Mouse (Mus musculus): ENCODE data around the gene Msi1. TPM values are rescaled to one million over a fixed set of nuclear protein-coding genes. Genes with fewer than 3 reads are reported as not detected.

The Msi1 gene
- polyA plus RNA-seq, 2 experiments from 2014 or later, result not detected

DNA sequence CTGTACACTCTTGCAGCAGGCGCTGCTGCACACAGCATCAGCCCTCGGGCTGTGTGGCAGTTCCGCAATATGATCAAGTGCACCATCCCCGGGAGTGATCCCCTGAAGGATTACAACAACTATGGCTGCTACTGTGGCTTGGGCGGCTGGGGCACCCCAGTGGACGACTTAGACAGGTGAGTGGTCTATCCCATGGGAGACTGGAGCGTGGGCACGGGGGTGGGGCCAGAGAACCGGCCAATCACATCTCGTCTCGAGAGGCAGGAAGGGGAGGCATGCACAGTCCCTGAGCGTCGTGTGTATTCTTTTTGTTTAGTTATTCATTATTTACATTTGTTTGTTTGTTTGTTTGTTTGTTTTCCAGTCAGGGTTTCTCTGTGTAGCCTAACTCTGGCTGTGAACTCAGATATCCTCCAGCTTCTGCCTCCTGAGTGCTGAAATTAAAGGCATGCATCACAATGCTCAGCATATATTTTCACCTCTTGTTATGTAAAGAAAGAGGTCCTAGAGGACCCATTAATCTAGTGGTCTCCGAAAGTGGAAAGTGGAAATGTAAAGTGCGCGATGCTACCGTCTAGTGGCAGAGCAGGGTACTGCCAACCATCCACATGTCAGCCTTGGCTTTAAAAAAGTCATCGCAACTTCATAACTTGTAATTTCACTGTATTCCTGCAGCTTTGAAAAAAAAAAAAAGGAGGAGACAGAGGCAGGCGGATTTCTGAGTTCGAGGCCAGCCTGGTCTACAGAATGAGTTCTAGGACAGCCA is 41.5 kb downstream of the Msi1 start:
- ATAC-seq, result no peak

GRCm38 (mm10) chr5:115473191-115473590 is 43.8 kb downstream of the Msi1 start:
- no peak for ATAC-seq

- peak; percentile 66 for ATAC-seq
Measured at GRCm38 (mm10) chr5:115474174-115474828, 44.9 kb downstream of the Msi1 start.

DNA sequence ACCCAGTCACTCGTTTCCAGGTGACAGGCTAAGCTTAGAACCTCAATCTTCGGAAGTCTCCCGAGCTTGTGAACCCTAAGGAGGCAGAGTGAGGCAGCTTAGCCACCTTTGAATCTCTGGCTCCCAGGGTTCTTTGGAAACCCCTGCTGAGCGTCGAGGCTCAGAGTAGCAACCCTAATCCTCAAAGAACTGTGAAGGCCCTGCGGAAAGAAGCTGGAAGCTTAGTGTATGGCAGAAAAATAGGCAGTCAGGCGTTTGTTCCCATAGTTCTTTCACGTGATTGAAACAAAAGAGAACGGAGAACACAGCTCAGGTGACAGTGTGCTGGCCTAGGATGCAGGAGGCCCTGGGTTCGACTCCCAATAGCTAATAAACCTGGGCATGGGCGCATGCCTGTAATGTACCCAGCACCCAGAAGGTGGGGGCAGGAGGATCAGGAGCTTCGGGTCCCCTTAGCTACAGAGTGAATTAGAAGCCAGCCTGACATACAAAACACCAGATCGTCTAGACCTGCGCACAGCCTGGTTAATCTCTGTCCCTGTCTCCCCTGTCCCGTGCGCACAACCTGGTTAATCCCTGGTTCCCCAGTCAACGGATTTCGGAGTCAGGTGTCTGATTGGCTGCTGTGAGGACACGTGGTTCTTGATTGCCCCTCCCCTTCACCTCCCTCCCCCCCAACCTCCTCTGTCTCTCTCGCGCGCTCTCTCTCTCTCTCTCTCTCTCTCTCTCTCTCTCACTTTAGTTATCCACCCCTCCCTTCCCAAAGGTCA is 46.1 kb downstream of the Msi1 start:
- no peak for ATAC-seq

GRCm38 (mm10) chr5:115476107-115476727 is 46.8 kb downstream of the Msi1 start:
- ATAC-seq, result no peak

- ATAC-seq, result no peak
Measured at GRCm38 (mm10) chr5:115479561-115479960, 50.2 kb downstream of the Msi1 start.

DNA sequence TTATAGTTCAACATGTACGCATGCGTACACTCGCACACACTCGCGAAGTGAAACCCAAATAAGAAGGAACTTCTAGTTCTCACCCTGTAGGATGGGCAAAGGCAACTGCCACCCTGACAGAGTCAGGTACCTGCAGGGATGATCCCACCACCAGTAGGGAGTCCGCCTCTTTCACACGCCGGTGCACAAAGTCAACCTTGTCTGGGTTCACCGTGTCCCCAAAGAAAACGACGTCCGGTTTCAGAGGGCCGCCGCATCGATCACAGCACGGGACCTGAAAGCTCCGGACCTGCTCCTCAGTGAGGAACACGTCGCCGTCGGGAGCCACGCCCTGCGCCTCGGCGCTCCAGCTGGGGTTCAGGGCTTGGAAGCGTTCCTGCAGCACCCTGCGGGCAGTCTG is 50.7 kb downstream of the Msi1 start:
- no peak for ATAC-seq

DNA sequence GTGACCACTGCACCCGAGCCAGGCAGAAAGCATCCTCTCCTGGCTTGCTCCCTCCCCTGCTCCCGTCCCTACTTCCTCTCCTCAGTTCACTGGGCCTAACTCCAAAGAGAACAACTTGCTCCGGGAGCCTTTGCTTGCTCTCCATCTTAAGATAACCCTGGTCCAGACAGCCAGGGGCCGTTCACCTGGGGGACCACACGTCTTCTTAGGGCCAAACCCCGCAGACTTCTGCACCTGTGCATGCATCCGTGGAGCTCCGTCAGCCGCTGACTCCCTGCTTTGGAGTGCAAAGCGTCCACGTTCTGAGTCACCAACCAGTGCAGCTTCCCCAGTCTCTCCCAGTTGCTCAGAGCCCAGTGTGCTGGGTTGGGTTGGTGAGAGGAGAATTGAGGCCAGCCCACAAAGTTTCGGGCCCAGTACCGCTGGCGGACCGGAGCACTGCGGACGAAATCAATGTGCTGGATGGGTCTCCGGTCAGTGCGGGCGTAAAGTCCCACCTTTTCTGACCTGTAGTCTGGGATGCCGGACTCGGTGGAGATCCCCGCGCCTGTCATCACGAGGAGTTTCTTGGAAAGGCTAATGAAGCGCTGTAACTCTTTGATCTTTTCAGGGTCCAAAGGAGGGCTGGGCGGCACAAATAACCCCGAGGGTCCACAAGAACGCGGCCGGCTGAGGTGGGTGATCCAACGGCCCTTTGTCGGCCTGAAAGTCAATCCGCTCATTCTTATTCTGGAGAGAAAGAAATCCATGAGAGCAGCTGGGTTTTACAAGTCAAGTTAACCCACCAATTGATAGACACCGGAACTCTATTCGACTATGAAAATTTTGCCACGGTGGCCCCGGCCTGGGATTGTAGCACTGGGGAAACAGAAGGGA is 53.2 kb downstream of the Msi1 start:
- no peak for ATAC-seq

DNA sequence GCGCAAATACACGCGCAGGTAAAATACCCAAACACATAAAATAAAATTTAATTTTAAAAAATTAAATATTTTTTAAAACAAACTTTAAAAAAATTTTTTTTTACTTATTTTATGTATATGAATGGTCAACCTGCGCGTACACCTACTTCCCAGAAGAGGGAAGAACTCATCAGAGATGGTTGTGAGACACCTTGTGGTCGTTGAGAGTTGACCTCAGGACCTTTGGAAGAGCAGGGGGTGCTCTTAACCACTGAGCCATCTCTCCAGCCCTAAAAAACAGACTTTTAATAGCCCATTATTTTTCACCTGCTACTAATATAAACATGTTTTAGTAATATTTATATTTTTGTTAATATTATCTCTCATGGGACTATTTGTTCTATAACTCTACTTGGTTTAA is 54.0 kb downstream of the Msi1 start:
- no peak for ATAC-seq

- ATAC-seq, result peak; percentile 92
Measured at GRCm38 (mm10) chr5:115483947-115484920, 54.8 kb downstream of the Msi1 start, which contains the start of gene Sirt4. Gene Sirt4, minus strand, starts transcription at chr5:115484725.

DNA sequence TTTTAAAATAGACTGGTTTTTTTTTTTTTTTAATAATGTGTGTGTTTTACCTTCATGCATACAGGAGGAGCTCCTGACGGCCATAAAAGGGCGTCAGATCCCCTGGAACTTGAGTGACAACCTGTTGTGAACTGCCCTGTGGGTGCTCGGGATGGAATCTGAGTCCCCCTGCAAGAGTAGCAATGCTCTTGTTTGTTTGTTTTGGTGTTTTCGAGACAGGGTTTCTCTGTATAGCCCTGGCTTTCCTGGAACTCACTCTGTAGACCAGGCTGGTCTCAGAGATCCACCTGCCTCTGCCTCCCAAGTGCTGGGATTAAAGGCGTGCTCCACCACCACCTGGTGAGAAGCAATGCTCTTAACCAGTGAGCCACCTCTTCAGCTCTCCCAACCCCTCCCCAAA is 55.6 kb downstream of the Msi1 start:
- no peak for ATAC-seq

- ATAC-seq, result no peak
Measured at GRCm38 (mm10) chr5:115485489-115486205, 56.2 kb downstream of the Msi1 start.

DNA sequence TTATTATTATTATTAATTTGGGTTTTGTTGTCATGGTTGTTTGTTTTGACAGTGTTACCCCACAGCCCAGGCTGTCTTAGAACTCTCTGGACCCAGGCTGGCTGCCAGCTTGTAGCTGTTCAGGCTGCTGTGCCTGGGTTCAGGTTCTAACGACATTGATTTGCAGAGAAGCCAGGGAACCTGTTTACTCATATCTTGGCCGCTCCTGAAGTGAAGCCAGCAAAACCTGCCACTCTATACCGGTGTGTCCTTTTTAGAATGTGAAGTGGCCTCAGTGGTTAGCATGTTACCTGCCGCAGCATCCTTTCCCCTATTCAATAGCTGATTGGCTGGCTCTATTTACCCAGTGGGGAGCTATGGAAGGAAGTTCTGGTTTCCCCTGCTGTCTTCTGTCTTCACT is 57.3 kb downstream of the Msi1 start:
- ATAC-seq, result no peak

GRCm38 (mm10) chr5:115487353-115487752 is 58.0 kb downstream of the Msi1 start:
- ATAC-seq, result no peak

GRCm38 (mm10) chr5:115487942-115488580 is 58.7 kb downstream of the Msi1 start:
- no peak for ATAC-seq

DNA sequence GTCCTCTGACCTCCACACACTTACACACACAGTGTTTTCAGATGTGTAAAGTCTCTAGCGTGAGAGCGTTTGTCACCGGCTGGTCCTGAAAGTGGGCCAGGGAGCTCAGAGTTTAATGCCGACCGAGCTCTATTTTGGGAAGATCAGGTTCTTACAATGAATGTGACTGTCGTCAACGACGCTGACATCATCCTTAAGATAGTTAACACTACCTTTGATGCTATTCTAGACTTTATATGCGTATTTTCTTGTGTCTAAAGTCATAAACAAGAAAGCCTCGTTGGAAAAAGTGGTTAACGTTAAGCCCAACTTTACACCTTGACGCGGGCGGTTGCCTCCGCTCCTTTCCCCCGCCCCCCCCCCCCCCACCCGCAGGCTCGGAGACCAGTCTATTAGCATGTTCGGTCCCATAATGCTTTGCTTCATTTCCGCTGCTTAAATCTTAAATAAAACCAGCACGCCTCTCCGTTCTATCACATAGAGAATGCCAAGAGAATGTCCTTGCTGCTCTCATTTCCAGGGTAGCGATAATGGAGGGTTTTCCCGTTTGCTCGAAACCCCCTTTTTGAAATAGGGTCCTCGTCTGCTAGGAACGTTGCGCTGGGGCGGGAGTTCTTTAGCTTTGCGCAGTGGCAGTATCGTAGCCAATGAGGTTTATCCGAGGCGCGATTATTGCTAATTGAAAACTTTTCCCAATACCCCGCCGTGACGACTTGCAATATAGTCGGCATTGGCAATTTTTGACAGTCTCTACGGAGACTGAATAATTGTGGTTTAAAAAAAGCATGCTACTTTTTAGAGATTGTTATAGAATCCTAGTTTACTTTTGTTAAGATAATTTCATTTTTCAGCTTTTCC is 59.7 kb downstream of the Msi1 start:
- ATAC-seq, result peak; percentile 53

- peak; percentile 59 for ATAC-seq
Measured at GRCm38 (mm10) chr5:115489699-115490637, 60.6 kb downstream of the Msi1 start.
